Mouse (Mus musculus) lung, postnatal 0 days (tissue): ENCODE results near the gene Ccdc155. TPM values are rescaled to one million over a fixed set of nuclear protein-coding genes. Genes with fewer than 3 reads are reported as not detected.
A peak's percentile ranks its signal among the peaks of the same experiment; 100 is the strongest.

ENCODE experiments used
- ATAC-seq: fragments of 200-750 bp; cut with Nextera tagmentation; 2 replicates; pipeline ENCODE4 v1.8.0; 2017; ENCODE audit warnings: moderate library complexity
- DNase-seq: peaks from one replicate; pipeline ENCODE4 v3.0.0-alpha.2; 2016; ENCODE audit warnings: low spot score
- H3K27ac ChIP-seq: fragments of 300-500 bp; sonication (generic); 2 replicates; pipeline ENCODE4 v1.5.1; 2014; ENCODE audit warnings: antibody characterized with exemption, mild to moderate bottlenecking, low read length, mixed read lengths
- H3K27me3 ChIP-seq: fragments of 300-500 bp; sonication (generic); replicated peaks from 2 replicates; pipeline ENCODE4 v1.6.1; 2014; ENCODE audit warnings: low read length, mixed read lengths; ENCODE audit not compliant: insufficient read depth
- H3K36me3 ChIP-seq: fragments of 300-500 bp; sonication (generic); 2 replicates; pipeline ENCODE4 v1.6.1; 2014; ENCODE audit warnings: low read length, mixed read lengths; ENCODE audit not compliant: insufficient read depth
- H3K4me1 ChIP-seq: fragments of 300-500 bp; sonication (generic); 2 replicates; pipeline ENCODE4 v1.6.1; 2014; ENCODE audit warnings: antibody characterized with exemption, low read depth, low read length, mixed read lengths; ENCODE audit not compliant: insufficient read depth
- H3K4me2 ChIP-seq: fragments of 300-500 bp; sonication (generic); replicated peaks from 2 replicates; pipeline ENCODE4 v1.6.1; 2014; ENCODE audit warnings: low read depth, mild to moderate bottlenecking, low read length, moderate library complexity, mixed read lengths
- H3K4me3 ChIP-seq: fragments of 300-500 bp; sonication (generic); 2 replicates; pipeline ENCODE4 v1.5.1; 2014; ENCODE audit warnings: low read depth, low read length
- H3K9ac ChIP-seq: fragments of 300-500 bp; sonication (generic); replicated peaks from 2 replicates; pipeline ENCODE4 v1.6.1; 2014; ENCODE audit warnings: low read depth, mild to moderate bottlenecking
- H3K9me3 ChIP-seq: fragments of 300-500 bp; sonication (generic); 2 replicates; pipeline ENCODE4 v1.6.1; 2016; ENCODE audit warnings: low read length, mixed read lengths
- CTCF ChIP-seq: IDR thresholded peaks from 2 replicates; pipeline ENCODE4 v1.5.1; 2016; ENCODE audit warnings: antibody characterized with exemption, mild to moderate bottlenecking
- EP300 ChIP-seq: IDR thresholded peaks from 2 replicates; pipeline ENCODE4 v1.6.1; 2016; ENCODE audit warnings: antibody characterized with exemption, mild to moderate bottlenecking, control low read depth
- WGBS: fragments of 180-500 bp; shearing (Covaris S2); extraction: QIAGEN DNeasy Blood & Tissue Kit; methylation state at CpG from one replicate; pipeline ENCODE4 v1.1.7; 2014; 5-methylcytosine and 5-hydroxymethylcytosine counted together
- microRNA-seq: library from miRNA; unstranded; fragments of <30 nt; microRNA quantifications from one replicate; pipeline ENCODE4, GENCODE M21; 2016
- polyA plus RNA-seq: library from polyadenylated mRNA; unstranded; fragments of >200 nt; fragmentation: Nextera tagmentation; extraction: Ambion mirVana; gene quantifications from 2 replicates; pipeline ENCODE4 v1.2.1, GENCODE M21; 2015

Ccdc155 gene
- polyA plus RNA-seq, 1 experiment from 2014 or later: 2.7 TPM

- Histone ChIP-seq H3K4me1 (peaks cover 4% of the 10 kb centered on the region; the same call in 1 of the 2 replicates), H3K4me3 (no peak overlapping the region), H3K27ac (no peak overlapping the region), H3K36me3 (no peaks in the 10 kb centered on the region), H3K9ac (no peak overlapping the region), H3K4me2 (no peak overlapping the region), H3K9me3 (no peaks in the 10 kb centered on the region), H3K27me3 (no peaks in the 10 kb centered on the region)
- no peak for TF ChIP-seq CTCF
- TF ChIP-seq EP300: no peak
- ATAC-seq: peak; percentile 14; the same call in 1 of the 2 replicates
- peak; percentile 57 for DNase-seq
- WGBS: 17% methylated on average over 12 of the region's 12 CpGs
These were observed 70.1 kb downstream of the Ccdc155 start for GRCm38 (mm10) chr7:45134544-45135026.

Small RNA genes within 50 kb of the gene (microRNA-seq; reads per million reads assigned to microRNA genes)
- gene Mir7055: not detected

Other genes with a start within 250 kb of the Ccdc155 start
- 5.4 and 5.6 TPM in 2 replicates for gene Cpt1c, start 230.0 kb downstream of the Ccdc155 start, polyA plus RNA-seq
- 146 and 159 TPM in 2 replicates for gene Prmt1, start 218.3 kb downstream of the Ccdc155 start, polyA plus RNA-seq
- 90.4 and 96.5 TPM in 2 replicates for gene Irf3, start 207.2 kb downstream of the Ccdc155 start, polyA plus RNA-seq
- 29.0 and 33.2 TPM in 2 replicates for gene Bcl2l12, start 206.2 kb downstream of the Ccdc155 start, polyA plus RNA-seq
- gene Scaf1, start 188.5 kb downstream of the Ccdc155 start, polyA plus RNA-seq: 18.1 and 20.5 TPM in 2 replicates
- gene Rras, start 186.9 kb downstream of the Ccdc155 start, polyA plus RNA-seq: 160 TPM in 2 replicates
- 6.4 and 6.7 TPM in 2 replicates for gene Prr12, start 152.0 kb downstream of the Ccdc155 start, polyA plus RNA-seq
- 54.6 and 62.8 TPM in 2 replicates for gene Nosip, start 142.5 kb downstream of the Ccdc155 start, polyA plus RNA-seq
- gene Prrg2, start 142.2 kb downstream of the Ccdc155 start, polyA plus RNA-seq: 36.8 and 40.8 TPM in 2 replicates
- gene Rcn3, start 112.7 kb downstream of the Ccdc155 start, polyA plus RNA-seq: 158 and 162 TPM in 2 replicates
- 138 and 143 TPM in 2 replicates for gene Fcgrt, start 101.0 kb downstream of the Ccdc155 start, polyA plus RNA-seq
- 972 and 1,016 TPM in 2 replicates for gene Rps11, start 80.5 kb downstream of the Ccdc155 start, polyA plus RNA-seq
- 1,107 and 1,148 TPM in 2 replicates for gene Rpl13a, start 76.1 kb downstream of the Ccdc155 start, polyA plus RNA-seq
- gene Gm45713, start 68.7 kb downstream of the Ccdc155 start, polyA plus RNA-seq: 0.62 and 0.96 TPM in 2 replicates
- gene Flt3l, start 68.5 kb downstream of the Ccdc155 start, polyA plus RNA-seq: 5.1 and 6.1 TPM in 2 replicates
- gene Pih1d1, start 50.6 kb downstream of the Ccdc155 start, polyA plus RNA-seq: 51.7 and 58.4 TPM in 2 replicates
- gene Aldh16a1, start 50.3 kb downstream of the Ccdc155 start, polyA plus RNA-seq: 26.7 and 26.8 TPM in 2 replicates
- gene Slc17a7, start 40.9 kb downstream of the Ccdc155 start, polyA plus RNA-seq: 0.56 and 0.65 TPM in 2 replicates
- gene Gfy, start 25.3 kb downstream of the Ccdc155 start, polyA plus RNA-seq: not detected in 2 replicates
- not detected in 2 replicates for gene Pth2, start 23.9 kb downstream of the Ccdc155 start, polyA plus RNA-seq
- gene Dkkl1, start 7.3 kb upstream of the Ccdc155 start, polyA plus RNA-seq: 0.93 and 1.1 TPM in 2 replicates
- 46.5 and 52.3 TPM in 2 replicates for gene Tead2, start 10.9 kb upstream of the Ccdc155 start, polyA plus RNA-seq
- gene Cd37, start 34.2 kb upstream of the Ccdc155 start, polyA plus RNA-seq: 9.1 and 9.8 TPM in 2 replicates
- gene Slc6a16, start 36.2 kb upstream of the Ccdc155 start, polyA plus RNA-seq: not detected in 2 replicates
- not detected in 2 replicates for gene Slc6a21, start 72.6 kb upstream of the Ccdc155 start, polyA plus RNA-seq
- gene Trpm4, start 128.9 kb upstream of the Ccdc155 start, polyA plus RNA-seq: 19.2 and 21.9 TPM in 2 replicates
- 0.50 and 0.54 TPM in 2 replicates for gene Hrc, start 130.4 kb upstream of the Ccdc155 start, polyA plus RNA-seq
- 1.8 and 2.0 TPM in 2 replicates for gene Ppfia3, start 162.1 kb upstream of the Ccdc155 start, polyA plus RNA-seq
- 0.49 TPM in 1 of 2 replicates, not detected in the other for gene Lin7b, start 165.7 kb upstream of the Ccdc155 start, polyA plus RNA-seq
- 85.3 and 104 TPM in 2 replicates for gene Snrnp70, start 190.8 kb upstream of the Ccdc155 start, polyA plus RNA-seq
- 0.16 and 0.24 TPM in 2 replicates for gene Kcna7, start 200.8 kb upstream of the Ccdc155 start, polyA plus RNA-seq
- 7.1 and 7.2 TPM in 2 replicates for gene Ntf5, start 208.8 kb upstream of the Ccdc155 start, polyA plus RNA-seq
- 4.5 and 4.7 TPM in 2 replicates for gene Lhb, start 215.9 kb upstream of the Ccdc155 start, polyA plus RNA-seq
- gene Gys1, start 230.0 kb upstream of the Ccdc155 start, polyA plus RNA-seq: 19.2 and 19.6 TPM in 2 replicates
- gene Ruvbl2, start 233.2 kb upstream of the Ccdc155 start, polyA plus RNA-seq: 59.9 and 63.5 TPM in 2 replicates